Mouse (Mus musculus) CD8-positive naive resting alpha-beta T cell, adult 2 months (primary cell): Measurements from ENCODE around the gene Sgms1.

ENCODE experiments used
- DNase-seq, 2 experiments: peaks; one replicate each; pipeline ENCODE4 v3.0.0; 2022; ENCODE audit warnings: low read depth in 2 of 2, low spot score in 2 of 2

The Sgms1 gene

GRCm38 (mm10) chr19:32386556-32387402 is 2.7 kb downstream of the Sgms1 start:
- DNase-seq, result no peak

- DNase-seq, result no peak
Measured at GRCm38 (mm10) chr19:32383738-32384137, 5.8 kb downstream of the Sgms1 start.

- no peak for DNase-seq
Measured at GRCm38 (mm10) chr19:32381511-32381961, 8.0 kb downstream of the Sgms1 start.

GRCm38 (mm10) chr19:32380748-32381147 is 8.8 kb downstream of the Sgms1 start:
- no peak for DNase-seq

- DNase-seq, result no peak
Measured at GRCm38 (mm10) chr19:32379239-32379920, 10.1 kb downstream of the Sgms1 start.

GRCm38 (mm10) chr19:32378581-32378980 is 10.9 kb downstream of the Sgms1 start:
- DNase-seq, result no peak

GRCm38 (mm10) chr19:32377701-32378325 is 11.7 kb downstream of the Sgms1 start:
- no peak for DNase-seq

GRCm38 (mm10) chr19:32376886-32377535 is 12.5 kb downstream of the Sgms1 start:
- no peak for DNase-seq

GRCm38 (mm10) chr19:32376054-32376453 is 13.5 kb downstream of the Sgms1 start:
- DNase-seq, result no peak

- no peak for DNase-seq
Measured at GRCm38 (mm10) chr19:32375473-32375985, 14.0 kb downstream of the Sgms1 start.

GRCm38 (mm10) chr19:32374751-32375150 is 14.8 kb downstream of the Sgms1 start:
- no peak for DNase-seq

- DNase-seq, result no peak
Measured at GRCm38 (mm10) chr19:32373865-32374655, 15.5 kb downstream of the Sgms1 start.

- DNase-seq, result no peak
Measured at GRCm38 (mm10) chr19:32372373-32372772, 17.1 kb downstream of the Sgms1 start.

GRCm38 (mm10) chr19:32367333-32367732 is 22.2 kb downstream of the Sgms1 start:
- no peak for DNase-seq

- DNase-seq, result no peak
Measured at GRCm38 (mm10) chr19:32366406-32366805, 23.1 kb downstream of the Sgms1 start.

GRCm38 (mm10) chr19:32365111-32365510 is 24.4 kb downstream of the Sgms1 start:
- DNase-seq, result no peak

- no peak for DNase-seq
Measured at GRCm38 (mm10) chr19:32363587-32363986, 25.9 kb downstream of the Sgms1 start.

- no peak for DNase-seq
Measured at GRCm38 (mm10) chr19:32362520-32362919, 27.0 kb downstream of the Sgms1 start.

- DNase-seq, result no peak
Measured at GRCm38 (mm10) chr19:32360989-32361698, 28.4 kb downstream of the Sgms1 start.

GRCm38 (mm10) chr19:32360546-32360945 is 29.0 kb downstream of the Sgms1 start:
- DNase-seq, result no peak
